Mouse (Mus musculus) neural tube, embryonic 12.5 days (tissue): ENCODE data around the gene Hist1h3d. TPM values are rescaled to one million over a fixed set of nuclear protein-coding genes. Genes with fewer than 3 reads are reported as not detected.
"Not testable (repeated sequence)": the region's sequence is repeated elsewhere in the genome, so short reads cannot be mapped to it uniquely, and the experiment has no call there.

ENCODE experiments used
- ATAC-seq: fragments of 200-750 bp; cut with Nextera tagmentation; 2 replicates; pipeline ENCODE4 v1.8.0; 2017; ENCODE audit warnings: low read depth, mild to moderate bottlenecking, moderate TSS enrichment, moderate library complexity; ENCODE audit not compliant: low FRiP score
- H3K27ac ChIP-seq: fragments of 300-500 bp; sonication (generic); 2 replicates; pipeline ENCODE4 v1.5.1; 2016
- H3K27me3 ChIP-seq: fragments of 300-500 bp; sonication (generic); replicated peaks from 2 replicates; pipeline ENCODE4 v1.6.1; 2016; ENCODE audit warnings: mild to moderate bottlenecking
- H3K36me3 ChIP-seq: fragments of 300-500 bp; sonication (generic); 2 replicates; pipeline ENCODE4 v1.6.1; 2016; ENCODE audit warnings: mild to moderate bottlenecking
- H3K4me1 ChIP-seq: fragments of 300-500 bp; sonication (generic); 2 replicates; pipeline ENCODE4 v1.6.1; 2016
- H3K4me2 ChIP-seq: fragments of 300-500 bp; sonication (generic); replicated peaks from 2 replicates; pipeline ENCODE4 v1.6.1; 2016; ENCODE audit warnings: mild to moderate bottlenecking
- H3K4me3 ChIP-seq: fragments of 300-500 bp; sonication (generic); 2 replicates; pipeline ENCODE4 v1.5.1; 2016
- H3K9ac ChIP-seq: fragments of 300-500 bp; sonication (generic); 2 replicates; pipeline ENCODE4 v1.6.1; 2016; ENCODE audit warnings: mild to moderate bottlenecking
- H3K9me3 ChIP-seq: fragments of 300-500 bp; sonication (generic); 2 replicates; pipeline ENCODE4 v1.6.1; 2016; ENCODE audit warnings: mild to moderate bottlenecking
- WGBS: fragments of 180-500 bp; shearing (Covaris S2); methylation state at CpG from one replicate; pipeline ENCODE4 v1.1.7; 2016; 5-methylcytosine and 5-hydroxymethylcytosine counted together
- polyA plus RNA-seq: library from polyadenylated mRNA; unstranded; fragments of >200 nt; fragmentation: Nextera tagmentation; extraction: Ambion mirVana; gene quantifications from 2 replicates; pipeline ENCODE4 v1.2.1, GENCODE M21; 2016

Hist1h3d gene
- polyA plus RNA-seq, 1 experiment from 2014 or later = 3.8 TPM

- H3K9ac ChIP-seq = peak overlapping the region; percentile 72
- WGBS = 0% methylated on average over 31 of the region's 36 CpGs
- not testable (repeated sequence) for H3K27me3 ChIP-seq, H3K36me3 ChIP-seq, H3K9me3 ChIP-seq
- peak overlapping the region; percentile 86 for H3K27ac ChIP-seq
- ATAC-seq = peak; percentile 88
- peak overlapping the region; percentile 71 for H3K4me2 ChIP-seq
- H3K4me1 ChIP-seq = peaks cover 27% of the 10 kb centered on the region
- H3K4me3 ChIP-seq = peak overlapping the region; percentile 42
Measured at GRCm38 (mm10) chr13:23585442-23586098, 10.0 kb downstream of the Hist1h3d start.

GRCm38 (mm10) chr13:23586099-23586939 lies 10.8 kb downstream of the Hist1h3d start:
- Histone ChIP-seq H3K4me3 (peak overlapping the region; percentile 13; the same call in 1 of the 2 replicates), H3K9ac (peak overlapping the region; percentile 51; the same call in 1 of the 2 replicates), H3K27me3 (no peaks in the 10 kb centered on the region), H3K27ac (peak overlapping the region; percentile 53; the same call in 1 of the 2 replicates), H3K4me1 (peaks cover 27% of the 10 kb centered on the region), H3K4me2 (peak overlapping the region; percentile 71), H3K36me3 (no peaks in the 10 kb centered on the region), H3K9me3 (no peaks in the 10 kb centered on the region)
- no peak for ATAC-seq
- 1% methylated on average over 22 of the region's 22 CpGs for WGBS

DNA sequence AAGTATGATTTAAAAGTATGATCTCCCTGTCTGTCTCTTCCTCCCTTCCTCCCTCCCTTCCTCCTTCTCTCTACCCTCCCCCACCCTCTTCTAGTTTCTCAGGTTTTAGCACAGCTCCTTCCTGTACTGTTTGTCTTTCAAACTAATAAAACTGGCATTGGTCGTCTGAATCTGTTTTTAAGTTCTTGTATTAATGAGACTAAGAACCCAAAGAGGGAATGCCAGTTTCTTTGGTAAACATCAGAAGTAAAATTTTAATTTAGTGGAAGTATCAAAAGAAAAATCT lies 11.3 kb downstream of the Hist1h3d start:
- ATAC-seq = no peak
- WGBS = 4% methylated on average over 1 of the region's 1 CpGs
- no peaks in the 10 kb centered on the region for H3K27me3 ChIP-seq

DNA sequence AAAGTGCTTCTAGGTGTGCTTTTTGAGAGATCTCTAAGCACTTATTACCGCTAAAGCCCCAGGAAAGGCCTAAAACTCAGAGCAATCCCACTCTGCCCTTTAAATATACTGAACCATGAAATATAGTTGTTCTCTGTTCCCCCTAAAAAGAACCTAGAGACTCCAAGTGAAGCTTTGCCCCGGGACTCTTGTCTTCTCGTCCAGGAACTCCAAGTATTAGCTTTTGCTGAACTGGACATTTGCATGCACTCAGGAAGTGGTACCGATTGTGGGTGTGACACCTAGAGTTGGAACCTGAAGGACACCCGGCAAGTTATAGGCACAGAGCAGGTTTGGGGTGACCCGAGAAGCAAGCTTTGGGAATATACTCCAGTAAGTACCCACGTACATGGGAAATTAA lies 15.6 kb downstream of the Hist1h3d start:
- Histone ChIP-seq H3K27ac (no peak overlapping the region), H3K4me2 (no peak overlapping the region), H3K9me3 (no peaks in the 10 kb centered on the region), H3K4me1 (peaks cover 4% of the 10 kb centered on the region), H3K36me3 (no peaks in the 10 kb centered on the region), H3K27me3 (no peaks in the 10 kb centered on the region), H3K4me3 (no peak overlapping the region), H3K9ac (no peak overlapping the region)
- WGBS = 94% methylated on average over 7 of the region's 7 CpGs
- ATAC-seq = no peak

More for the DNA sequence above, 11.3 kb downstream of the Hist1h3d start:
- peak overlapping the region; percentile 71 for H3K4me2 ChIP-seq
- no peaks in the 10 kb centered on the region for H3K36me3 ChIP-seq
- peak overlapping the region; percentile 13; the same call in 1 of the 2 replicates for H3K4me3 ChIP-seq
- H3K27ac ChIP-seq = peak overlapping the region; percentile 53; the same call in 1 of the 2 replicates
- H3K9ac ChIP-seq = 0 out of 2 replicates have a peak overlapping the region, but pooled peaks have one; percentile 51
- H3K4me1 ChIP-seq = peaks cover 25% of the 10 kb centered on the region
- H3K9me3 ChIP-seq = no peaks in the 10 kb centered on the region

GRCm38 (mm10) chr13:23591886-23592285 lies 16.3 kb downstream of the Hist1h3d start:
- H3K4me2 ChIP-seq, H3K9ac ChIP-seq, H3K27me3 ChIP-seq, H3K9me3 ChIP-seq, H3K4me3 ChIP-seq, H3K36me3 ChIP-seq, ATAC-seq, H3K4me1 ChIP-seq, H3K27ac ChIP-seq: not testable (repeated sequence)
- WGBS = 89% methylated on average over 7 of the region's 7 CpGs

GRCm38 (mm10) chr13:23592614-23593013 lies 17.1 kb downstream of the Hist1h3d start:
- no peak overlapping the region for H3K27ac ChIP-seq
- WGBS = 92% methylated on average over 7 of the region's 7 CpGs
- no peaks in the 10 kb centered on the region for H3K27me3 ChIP-seq
- H3K9ac ChIP-seq = no peak overlapping the region
- no peak for ATAC-seq
- H3K36me3 ChIP-seq = no peaks in the 10 kb centered on the region
- no peaks in the 10 kb centered on the region for H3K4me1 ChIP-seq
- H3K4me3 ChIP-seq = no peak overlapping the region
- H3K9me3 ChIP-seq = no peaks in the 10 kb centered on the region
- no peak overlapping the region for H3K4me2 ChIP-seq

DNA sequence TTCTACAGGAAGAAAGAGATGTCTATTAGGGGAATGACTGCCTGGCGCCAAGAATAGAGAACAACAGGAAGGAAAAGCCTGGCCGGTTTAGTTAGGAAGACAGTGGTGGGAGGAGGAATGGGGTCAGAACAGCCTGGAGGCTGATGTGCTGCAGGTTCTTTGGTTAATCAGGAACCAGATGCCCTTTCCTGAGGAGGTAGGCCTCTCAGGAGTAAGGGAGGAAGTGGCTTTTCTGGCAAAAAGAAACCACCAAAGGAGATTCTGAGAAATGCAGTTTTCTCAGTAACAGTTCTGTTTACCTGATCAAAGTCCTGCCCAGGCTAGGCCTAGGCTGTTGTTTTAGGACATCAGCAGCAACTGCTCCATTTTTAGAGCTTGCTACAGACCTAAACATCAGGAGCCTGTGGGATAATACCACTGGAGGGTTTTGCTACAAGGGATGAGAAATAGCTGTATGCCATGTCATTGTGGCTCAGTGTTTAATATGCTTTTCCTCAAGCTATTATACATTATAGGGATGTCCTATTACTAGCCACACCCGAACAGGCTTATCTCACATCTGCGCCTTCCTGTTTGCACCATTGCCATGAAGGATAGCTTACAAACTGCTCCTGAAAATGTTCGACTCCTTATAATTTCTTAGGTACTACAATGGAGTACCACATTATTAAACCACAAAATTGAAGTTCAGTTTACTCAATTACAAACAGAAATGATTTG lies 17.6 kb downstream of the Hist1h3d start:
- H3K36me3 ChIP-seq = no peaks in the 10 kb centered on the region
- no peak overlapping the region for H3K9ac ChIP-seq
- H3K4me1 ChIP-seq = no peaks in the 10 kb centered on the region
- no peaks in the 10 kb centered on the region for H3K9me3 ChIP-seq
- WGBS = 84% methylated on average over 5 of the region's 5 CpGs
- no peak for ATAC-seq
- no peak overlapping the region for H3K4me2 ChIP-seq
- H3K27me3 ChIP-seq = no peaks in the 10 kb centered on the region
- H3K27ac ChIP-seq = no peak overlapping the region
- H3K4me3 ChIP-seq = no peak overlapping the region

- no peak overlapping the region for H3K4me2 ChIP-seq
- H3K36me3 ChIP-seq = no peaks in the 10 kb centered on the region
- no peaks in the 10 kb centered on the region for H3K9me3 ChIP-seq
- no peaks in the 10 kb centered on the region for H3K27me3 ChIP-seq
- no peak for ATAC-seq
- no peak overlapping the region for H3K27ac ChIP-seq
- H3K9ac ChIP-seq = no peak overlapping the region
- H3K4me3 ChIP-seq = no peak overlapping the region
- WGBS = 77% methylated on average over 2 of the region's 2 CpGs
- no peaks in the 10 kb centered on the region for H3K4me1 ChIP-seq
Measured at GRCm38 (mm10) chr13:23595185-23595584, 19.6 kb downstream of the Hist1h3d start.

DNA sequence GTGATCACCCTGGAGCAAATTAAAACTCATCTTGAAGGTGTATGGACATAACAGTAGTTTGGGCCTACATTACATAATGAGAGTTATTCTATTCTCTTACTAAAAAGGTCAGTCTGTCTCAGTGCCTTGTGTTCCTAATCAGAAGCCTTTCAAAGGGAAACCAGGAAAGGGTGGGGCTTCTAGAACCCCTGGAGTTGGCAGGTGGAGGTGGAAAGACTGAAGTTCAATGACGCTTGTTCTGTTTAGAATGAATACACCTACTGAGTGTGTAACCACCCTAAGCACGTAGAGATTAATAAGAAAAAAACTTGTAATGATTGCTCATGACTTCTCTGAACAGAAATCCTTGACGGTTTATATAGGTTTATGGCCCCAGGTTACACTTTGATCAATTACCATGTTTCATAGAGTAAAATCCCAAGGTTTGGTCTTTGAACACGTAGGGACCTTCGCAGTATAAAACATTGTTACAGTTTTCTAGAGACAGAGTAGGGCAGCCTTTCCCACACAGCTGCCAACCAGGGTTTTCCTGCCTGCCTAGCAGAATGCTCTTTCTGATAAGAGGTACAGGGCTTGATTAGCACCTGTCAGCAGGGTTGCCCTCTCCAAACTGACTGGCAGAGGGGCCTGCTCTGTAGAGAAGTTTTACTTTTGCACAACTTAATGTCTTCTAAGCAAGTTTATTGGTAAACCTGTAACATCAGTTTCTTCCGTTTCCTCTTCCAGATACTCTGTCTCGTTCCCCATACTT lies 20.2 kb downstream of the Hist1h3d start:
- Histone ChIP-seq H3K4me2 (no peak overlapping the region), H3K27ac (no peak overlapping the region), H3K4me3 (no peak overlapping the region), H3K4me1 (no peaks in the 10 kb centered on the region), H3K9ac (no peak overlapping the region), H3K9me3 (no peaks in the 10 kb centered on the region), H3K27me3 (no peaks in the 10 kb centered on the region), H3K36me3 (no peaks in the 10 kb centered on the region)
- 86% methylated on average over 7 of the region's 7 CpGs for WGBS
- ATAC-seq = no peak

- 7% methylated on average over 9 of the region's 9 CpGs for WGBS
Measured at GRCm38 (mm10) chr13:23597957-23598356, 22.4 kb downstream of the Hist1h3d start.

GRCm38 (mm10) chr13:23603182-23603699 lies 27.7 kb downstream of the Hist1h3d start:
- WGBS = 84% methylated on average over 7 of the region's 7 CpGs
- H3K27ac ChIP-seq = no peak overlapping the region
- no peak for ATAC-seq
- no peaks in the 10 kb centered on the region for H3K9me3 ChIP-seq
- no peaks in the 10 kb centered on the region for H3K27me3 ChIP-seq
- no peaks in the 10 kb centered on the region for H3K4me1 ChIP-seq
- H3K4me3 ChIP-seq = no peak overlapping the region
- H3K4me2 ChIP-seq = no peak overlapping the region
- no peaks in the 10 kb centered on the region for H3K36me3 ChIP-seq
- H3K9ac ChIP-seq = no peak overlapping the region

More at GRCm38 (mm10) chr13:23597957-23598356, 22.4 kb downstream of the Hist1h3d start:
- Histone ChIP-seq H3K9ac (no peak overlapping the region), H3K4me3 (no peak overlapping the region), H3K4me2 (no peak overlapping the region), H3K9me3 (no peaks in the 10 kb centered on the region), H3K4me1 (no peaks in the 10 kb centered on the region), H3K36me3 (no peaks in the 10 kb centered on the region), H3K27me3 (no peaks in the 10 kb centered on the region), H3K27ac (no peak overlapping the region)
- ATAC-seq = no peak
